Mouse (Mus musculus) embryonic fibroblast, embryonic 13.5 days (primary cell): ENCODE data around the gene Dock3.

Source experiments
- CTCF ChIP-seq: IDR thresholded peaks from 2 replicates; pipeline ENCODE4 v1.5.1; 2011; ENCODE audit warnings: mild to moderate bottlenecking, control low read depth, low read length, moderate library complexity, borderline replicate concordance; ENCODE audit not compliant: insufficient read depth
- POLR2A ChIP-seq: IDR thresholded peaks from 2 replicates; pipeline ENCODE4 v1.6.1; 2011; ENCODE audit warnings: low read depth, mild to moderate bottlenecking, control low read depth, low read length, moderate library complexity

DNA sequence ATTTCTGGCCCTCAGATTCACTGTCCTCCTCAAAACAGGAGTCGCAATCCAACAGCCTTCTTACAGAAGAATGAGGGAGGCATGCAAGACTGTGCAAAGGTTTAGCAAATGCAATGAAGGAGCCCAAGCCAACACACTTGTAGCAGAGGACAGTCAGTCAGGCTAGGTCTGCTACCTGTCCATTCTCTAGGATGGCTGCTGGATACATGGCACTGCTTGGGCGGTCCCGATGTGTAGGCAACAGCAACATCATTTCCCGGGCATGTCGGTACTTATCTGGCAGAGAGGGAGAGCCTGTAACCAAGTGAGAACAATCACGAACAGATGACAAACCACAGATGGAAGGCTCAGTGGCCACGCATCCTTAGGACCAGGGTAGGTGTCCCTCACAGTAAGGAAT, 330.1 kb downstream of the Dock3 start:
- TF ChIP-seq CTCF (no peak), POLR2A (no peak)
